Mouse (Mus musculus): ENCODE results near the gene Ndufa11.
A peak's percentile ranks its signal among the peaks of the same experiment; 100 is the strongest.

Gene Ndufa11

DNA sequence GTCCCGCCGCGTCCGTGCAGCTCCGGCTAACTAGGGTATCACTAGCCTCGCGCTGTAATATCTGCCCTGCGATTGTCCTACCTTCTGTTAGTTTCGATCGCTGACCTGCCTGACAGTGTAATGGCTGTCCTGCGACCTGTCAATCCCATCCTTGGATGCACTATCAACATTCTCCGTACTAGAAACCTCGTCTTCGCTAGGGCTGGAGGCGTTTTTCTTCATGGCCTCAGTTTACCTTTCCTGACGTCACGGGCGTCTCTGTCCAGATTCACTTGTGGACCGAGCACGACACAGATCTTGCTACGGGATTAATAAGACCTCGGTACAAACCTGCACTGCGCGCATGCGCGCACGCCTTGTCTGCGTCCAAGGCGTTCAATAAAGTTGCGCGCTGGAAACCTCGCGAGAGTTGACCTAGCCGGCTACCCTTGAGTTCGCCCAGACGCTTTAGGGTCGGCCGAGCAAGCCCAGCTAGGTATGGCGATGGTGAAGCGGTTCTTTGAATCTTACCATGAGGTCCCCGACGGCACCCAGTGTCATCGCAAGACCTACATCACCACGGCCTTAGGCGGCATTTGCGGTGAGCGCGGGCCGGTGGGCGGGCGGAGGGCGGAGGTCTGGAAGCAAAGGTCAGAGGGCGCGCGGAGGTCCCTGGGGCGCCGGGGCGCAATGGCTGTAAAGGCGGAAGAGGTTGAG lies at the start of gene Ndufa11, which contains the start of gene Vmac:
Ndufa11 (plus strand) TSS at position 405 of the 696 bp plus-strand sequence.
Vmac (minus strand) TSS at position 660 of the 696 bp plus-strand sequence.
- DNase-seq (ENCODE audit: low spot score): peak; percentile 86

DNA sequence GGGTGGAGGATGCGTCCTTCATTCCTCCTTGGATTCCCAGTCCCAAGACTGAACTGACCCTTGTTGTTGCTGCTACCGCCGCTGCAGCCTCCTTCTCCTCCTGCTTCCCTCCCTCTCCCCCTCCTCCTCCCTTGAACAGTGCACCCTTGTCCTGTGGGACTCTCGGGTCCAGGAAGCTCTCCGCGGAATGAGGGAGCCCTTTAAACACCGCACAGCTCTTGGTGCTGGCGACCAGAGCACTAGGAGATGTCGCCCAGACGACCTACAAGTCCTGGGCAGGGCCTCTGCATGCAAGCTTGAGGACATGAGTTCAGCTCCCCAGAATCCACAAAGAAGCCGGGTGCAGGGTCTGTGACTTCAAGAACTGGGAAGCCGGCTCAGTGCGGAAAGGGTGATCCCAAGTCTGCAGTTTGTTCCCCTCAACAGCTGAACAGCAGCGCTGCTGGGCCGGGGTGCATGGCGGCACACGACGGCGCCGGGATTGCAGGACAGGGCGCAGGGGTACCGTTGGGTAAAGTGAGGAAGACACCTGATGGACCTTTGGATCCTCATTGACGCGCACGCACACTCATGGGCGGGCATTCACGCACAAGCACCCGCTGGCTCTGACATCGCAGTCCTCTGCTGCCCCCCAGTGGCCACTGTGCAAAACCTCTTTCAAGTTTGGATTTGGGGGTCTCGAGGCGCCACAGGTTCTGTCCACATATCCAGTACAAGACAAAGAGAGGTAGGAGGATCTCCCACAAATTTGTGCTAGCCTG lies 49.0 kb upstream of the Ndufa11 start:
- peak; percentile 37 for DNase-seq (ENCODE audit: low spot score)

DNA sequence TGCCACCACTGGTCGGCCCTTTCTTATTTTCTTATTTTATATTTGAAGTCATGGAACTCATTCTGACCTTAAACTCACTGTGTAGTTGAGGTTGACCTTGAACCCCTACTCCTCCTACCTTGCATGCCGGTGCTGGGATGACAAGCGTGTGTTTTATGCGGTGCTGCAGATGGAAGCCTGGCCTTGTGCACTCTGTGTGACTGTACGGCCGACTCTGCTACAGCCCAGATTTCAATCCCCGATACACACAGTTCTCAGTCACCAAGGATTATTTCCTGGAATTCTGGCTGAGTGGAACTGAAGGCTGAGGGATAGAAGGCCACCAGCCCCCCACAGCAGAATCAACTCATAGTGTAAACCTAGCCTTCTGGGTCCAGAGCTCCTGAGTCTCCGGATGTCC lies 47.8 kb upstream of the Ndufa11 start:
- DNase-seq (ENCODE audit: low spot score): no peak

DNA sequence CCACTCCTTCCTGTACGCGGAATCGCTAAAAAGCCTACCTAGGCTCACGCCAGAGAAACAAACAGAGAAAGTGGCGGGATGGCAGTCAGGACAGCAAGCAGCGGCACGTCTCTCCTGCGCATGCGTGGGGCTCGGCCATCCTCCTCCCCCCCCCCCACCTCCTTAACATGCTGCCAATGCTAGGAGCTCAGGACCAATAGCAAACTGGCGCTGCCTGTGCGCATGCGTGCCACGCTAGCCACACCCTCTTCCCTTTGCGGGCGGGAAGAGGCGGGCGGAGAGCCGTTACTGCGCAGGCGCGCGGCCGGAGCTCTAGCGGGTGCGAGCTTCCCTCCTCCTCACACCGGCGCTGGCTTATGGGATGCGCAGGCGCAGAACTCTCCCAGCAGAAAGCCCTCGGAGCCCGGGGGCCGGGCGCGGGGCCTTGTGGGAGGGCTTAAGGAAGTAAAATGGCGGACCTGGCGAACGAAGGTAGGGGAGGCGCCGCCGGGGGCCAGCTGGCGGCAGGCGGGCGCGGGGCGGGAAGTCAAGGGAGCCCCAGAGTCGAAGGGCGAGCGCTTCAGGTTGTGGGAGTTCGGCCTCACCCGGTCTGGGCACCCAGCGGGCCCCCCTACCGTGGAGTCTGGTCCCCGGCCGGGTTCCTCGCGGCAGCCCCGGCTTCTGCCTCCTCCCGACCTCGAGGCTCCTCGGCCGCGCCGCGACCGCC lies 44.5 kb upstream of the Ndufa11 start, which contains the start of gene Ranbp3:
Ranbp3 (plus strand) TSS at position 354 of the 706 bp plus-strand sequence.
- peak; percentile 96 for DNase-seq (ENCODE audit: low spot score)

DNA sequence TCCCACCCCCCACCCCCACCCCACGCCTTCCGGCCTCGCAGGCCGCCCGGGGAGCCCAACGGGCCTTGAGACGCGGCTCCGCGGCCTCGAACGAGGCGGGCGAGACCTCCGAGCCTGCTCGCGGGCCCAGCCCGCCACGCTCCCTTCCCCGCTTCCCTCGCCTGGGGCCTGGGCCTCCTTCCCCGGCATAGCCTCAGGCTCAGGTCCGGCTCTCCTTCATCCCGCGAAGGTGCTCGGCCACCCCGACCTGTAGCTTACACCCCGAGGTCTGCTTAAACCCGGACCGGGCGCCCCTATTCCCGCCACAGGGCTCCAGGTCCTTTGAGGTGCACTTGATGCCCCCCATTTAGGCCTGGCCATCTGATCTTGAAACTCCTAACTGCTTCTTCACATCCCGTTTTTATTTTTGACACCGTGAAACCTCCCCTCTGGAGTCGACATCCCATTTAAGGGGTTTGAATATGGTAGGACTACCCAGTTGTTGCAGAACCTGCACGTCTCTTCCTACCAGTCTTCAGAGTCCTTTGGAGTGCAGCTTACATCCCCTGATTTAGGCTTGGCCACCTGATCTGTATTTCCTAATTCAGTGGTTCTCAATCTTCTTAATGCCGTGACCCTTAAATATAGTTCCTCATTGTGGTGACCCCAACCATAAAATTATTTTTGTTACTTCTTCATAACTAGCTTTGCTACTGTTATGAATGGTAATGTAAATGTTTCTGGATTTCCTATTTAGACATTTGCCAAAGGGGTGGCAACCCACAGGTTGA lies 43.7 kb upstream of the Ndufa11 start:
- no peak for DNase-seq (ENCODE audit: low spot score)

DNA sequence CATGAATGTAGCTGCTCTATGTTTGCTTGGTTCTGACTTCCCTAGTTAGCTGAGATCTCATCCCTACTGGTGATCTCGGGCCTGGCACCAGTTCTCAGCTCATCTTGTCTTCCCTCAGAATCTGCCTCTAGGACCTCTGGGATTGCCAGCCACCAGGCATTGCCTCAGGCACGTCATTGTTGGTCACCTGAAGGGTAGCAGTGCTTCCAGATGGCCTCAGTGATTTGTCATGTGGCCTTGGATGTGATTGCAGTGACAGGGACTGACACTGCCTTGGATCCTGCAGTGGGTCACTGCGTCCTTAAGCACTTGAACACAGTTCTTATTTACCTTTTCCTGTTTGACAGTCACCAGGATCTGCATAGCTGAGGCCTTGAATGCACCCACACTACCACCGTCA lies 35.8 kb upstream of the Ndufa11 start:
- DNase-seq (ENCODE audit: low spot score): no peak

DNA sequence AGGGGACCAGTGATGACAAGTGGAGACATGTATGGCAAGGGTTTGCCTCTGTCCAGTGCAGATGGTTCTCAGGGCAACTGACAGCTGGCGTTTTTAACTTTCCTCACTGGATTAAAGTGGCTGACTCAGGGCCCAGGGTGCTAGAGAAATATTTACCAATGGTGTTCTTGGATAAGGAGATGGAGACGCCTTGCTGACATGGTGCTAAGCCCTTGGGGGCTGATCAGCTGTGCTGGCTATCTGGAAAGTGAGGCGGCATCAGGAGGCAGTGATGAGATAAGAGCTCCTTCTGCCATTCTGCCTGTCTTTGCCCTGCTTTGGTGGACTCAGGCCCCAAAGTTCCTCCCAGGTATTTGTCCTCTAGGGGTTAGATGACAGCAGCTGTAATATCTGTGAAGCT lies 34.7 kb upstream of the Ndufa11 start:
- no peak for DNase-seq (ENCODE audit: low spot score)

DNA sequence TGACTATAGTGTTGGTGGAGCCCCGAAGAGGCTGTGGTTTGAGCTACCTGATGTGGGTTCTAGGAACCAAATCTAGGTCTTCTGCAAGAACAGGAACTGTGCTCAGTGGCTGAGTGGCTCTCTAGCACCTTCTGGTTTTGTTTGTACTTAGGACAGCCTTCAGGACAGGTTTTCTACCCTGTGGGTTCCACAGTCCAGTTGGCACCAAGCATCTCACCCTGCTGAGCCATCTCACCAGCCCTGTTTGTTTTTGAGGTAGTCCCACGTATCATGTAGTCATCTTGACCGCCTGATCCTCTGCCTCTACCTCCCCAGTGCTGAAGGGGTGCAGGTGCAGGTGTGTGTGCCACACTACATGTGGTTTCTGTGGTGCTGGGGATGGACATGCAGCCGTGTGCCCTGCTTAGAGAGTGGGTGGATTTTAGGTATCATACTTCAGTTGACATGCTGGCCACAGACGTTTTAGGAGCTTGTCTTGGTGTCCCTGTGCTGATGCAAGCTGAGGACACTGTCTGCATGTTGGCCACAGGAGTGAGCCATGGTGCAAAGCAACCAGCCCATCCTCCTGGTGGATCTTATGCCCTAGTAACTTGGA lies 33.9 kb upstream of the Ndufa11 start:
- no peak for DNase-seq (ENCODE audit: low spot score)

DNA sequence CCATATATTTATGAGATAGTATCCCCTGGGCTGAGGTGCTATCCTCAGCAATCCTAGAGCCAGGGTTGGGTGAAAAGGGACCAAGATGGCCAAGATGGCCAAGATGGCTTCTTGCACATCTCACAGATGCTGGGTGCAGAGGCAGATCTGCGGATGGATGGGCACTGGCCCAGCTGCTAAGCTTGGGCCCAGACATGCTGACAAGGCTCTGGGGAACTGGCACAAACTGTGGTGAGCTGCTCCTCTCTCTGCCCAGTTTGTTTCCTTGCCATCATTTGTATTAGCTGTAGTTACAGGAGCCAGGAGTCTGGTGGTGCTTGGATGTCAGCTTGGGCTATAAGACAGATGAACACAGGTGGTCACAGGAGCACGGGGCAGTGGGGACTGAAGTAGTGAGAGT lies 32.9 kb upstream of the Ndufa11 start:
- no peak for DNase-seq (ENCODE audit: low spot score)

DNA sequence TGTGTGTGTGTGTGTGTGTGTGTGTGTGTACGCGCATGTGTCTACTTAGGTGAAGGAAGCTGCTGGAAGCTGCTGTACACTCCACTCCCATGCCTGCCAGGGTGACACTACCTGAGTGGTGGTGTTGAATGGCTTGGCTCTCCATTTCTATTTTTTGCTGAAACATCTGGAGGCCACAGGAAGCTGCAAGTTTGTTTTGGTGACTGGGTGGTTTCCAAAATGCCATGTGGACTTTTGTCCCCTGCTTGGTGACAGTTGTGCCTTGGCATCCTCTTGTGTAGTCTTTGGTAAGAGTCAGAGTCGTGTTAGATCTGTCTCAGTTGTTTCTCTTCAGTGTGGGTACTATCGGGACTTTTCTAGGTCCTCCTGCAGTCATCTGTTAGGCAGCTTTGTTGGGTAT lies 30.8 kb upstream of the Ndufa11 start:
- no peak for DNase-seq (ENCODE audit: low spot score)

DNA sequence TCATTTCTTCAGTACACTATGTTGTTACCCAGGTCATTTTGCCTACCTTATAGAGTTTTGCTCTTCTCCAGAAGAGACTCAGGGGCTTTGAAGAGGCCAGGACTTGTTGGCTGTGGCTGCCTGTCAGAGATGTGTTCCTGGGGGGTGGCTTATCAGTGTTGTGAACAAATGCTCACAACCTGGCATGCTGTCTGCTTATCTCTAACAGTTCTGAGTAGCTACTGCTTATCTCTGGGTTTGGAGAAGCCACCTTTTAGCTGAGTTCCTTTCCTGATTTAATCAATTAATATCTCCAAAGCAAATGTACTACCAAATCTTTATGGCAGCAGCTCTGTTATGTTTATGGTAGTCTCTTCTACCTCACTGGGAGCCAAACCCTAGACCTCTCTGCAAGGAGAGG lies 29.5 kb upstream of the Ndufa11 start:
- DNase-seq (ENCODE audit: low spot score): no peak

DNA sequence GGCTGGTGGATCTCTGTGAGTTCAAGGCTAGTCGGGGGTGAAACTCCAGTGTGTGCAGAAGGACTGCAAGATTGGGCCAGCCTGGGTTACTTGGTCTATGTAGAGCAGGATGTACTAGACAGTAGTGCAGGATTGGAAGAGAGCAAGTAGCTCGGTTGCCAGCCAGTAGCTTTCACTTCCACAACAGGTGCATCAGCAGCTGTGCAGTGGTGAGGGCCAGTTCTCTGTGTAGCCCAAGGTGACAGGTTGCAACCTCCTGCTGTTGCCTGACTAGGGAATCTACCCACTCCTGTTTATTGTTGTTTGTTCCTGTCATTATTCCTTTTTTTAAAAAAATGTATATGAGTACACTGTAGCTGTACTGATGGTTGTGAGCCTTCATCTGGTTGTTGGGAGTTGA lies 28.9 kb upstream of the Ndufa11 start:
- no peak for DNase-seq (ENCODE audit: low spot score)

DNA sequence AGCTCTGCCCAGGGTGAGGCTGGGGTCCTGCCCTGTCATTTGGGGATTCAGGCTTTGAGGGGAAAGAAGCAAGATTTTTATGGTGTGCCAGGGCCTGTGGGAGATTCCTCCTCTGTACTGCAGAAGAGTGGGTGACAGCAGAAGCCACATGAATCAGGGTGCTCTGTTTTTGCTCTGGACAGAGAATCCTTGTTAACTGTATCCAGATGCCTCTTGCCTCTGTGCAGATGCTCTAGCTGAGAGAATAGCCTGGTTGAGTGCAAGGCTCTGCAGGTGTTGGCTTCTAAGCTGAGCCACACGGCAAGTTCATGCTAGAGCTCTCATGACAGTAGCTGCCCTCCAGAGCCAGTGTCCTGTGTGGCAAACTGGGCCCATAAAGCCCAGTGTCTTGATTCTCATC lies 24.2 kb upstream of the Ndufa11 start:
- DNase-seq (ENCODE audit: low spot score): no peak

DNA sequence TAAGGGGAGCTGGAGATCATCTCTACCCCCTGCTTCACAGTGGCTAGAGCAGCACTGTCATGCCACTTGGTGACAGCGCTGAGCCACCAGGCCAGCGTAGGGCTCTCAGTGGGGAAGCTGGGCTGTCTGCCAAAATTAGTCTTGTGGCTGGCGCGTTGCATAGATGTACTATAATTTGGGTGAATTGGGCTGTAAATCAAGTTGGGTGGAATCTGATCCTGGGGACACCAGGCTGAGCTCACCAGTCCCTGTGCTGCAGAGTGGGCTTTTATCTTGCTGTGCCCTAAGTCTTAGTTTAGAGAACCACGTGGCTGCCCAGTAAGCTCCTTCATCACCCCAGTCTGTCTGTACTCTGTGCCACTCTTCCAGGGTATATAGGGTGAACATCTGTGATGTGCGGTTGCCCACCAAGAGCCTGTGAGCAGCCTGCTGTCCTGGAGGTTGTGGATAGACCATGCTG lies 23.7 kb upstream of the Ndufa11 start:
- no peak for DNase-seq (ENCODE audit: low spot score)

DNA sequence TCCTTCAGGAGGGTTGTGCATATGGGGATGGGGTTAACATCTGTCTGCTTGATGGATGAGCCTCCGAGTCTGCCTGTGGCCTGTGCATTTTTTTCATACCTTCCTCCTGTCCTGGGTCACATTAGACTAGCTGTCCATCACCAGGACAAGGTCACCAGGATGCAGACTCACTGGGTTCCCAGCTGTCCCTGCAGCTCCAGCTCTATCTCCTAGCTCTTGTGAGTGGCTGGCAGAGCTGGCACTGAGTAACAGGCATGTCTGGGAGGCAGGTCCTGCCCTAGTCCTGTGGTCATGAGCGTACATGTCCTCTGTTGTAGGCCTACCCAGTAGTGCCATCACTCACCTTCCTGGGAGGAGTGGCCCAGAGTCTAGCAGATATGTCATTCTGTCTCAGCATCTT lies 17.1 kb upstream of the Ndufa11 start:
- no peak for DNase-seq (ENCODE audit: low spot score)

DNA sequence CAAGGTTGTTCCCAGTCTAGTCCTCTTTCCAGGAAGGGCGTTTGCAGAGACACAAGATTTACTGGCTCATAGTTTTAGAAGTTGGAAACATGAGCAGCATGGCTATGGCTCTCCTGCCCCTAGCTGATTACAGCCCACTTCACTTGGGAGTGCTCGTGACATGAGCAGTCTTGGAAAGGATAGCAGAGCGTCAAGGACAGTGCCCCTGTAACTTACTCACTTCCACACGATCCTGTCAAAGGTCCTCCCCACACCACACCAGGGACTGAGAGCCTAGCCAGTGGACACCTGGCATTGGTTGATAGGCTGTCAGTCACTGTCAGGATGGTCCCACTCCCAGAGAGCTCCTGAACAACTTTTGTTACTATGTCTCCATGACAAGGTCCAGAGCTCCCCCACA lies 14.5 kb upstream of the Ndufa11 start:
- no peak for DNase-seq (ENCODE audit: low spot score)

DNA sequence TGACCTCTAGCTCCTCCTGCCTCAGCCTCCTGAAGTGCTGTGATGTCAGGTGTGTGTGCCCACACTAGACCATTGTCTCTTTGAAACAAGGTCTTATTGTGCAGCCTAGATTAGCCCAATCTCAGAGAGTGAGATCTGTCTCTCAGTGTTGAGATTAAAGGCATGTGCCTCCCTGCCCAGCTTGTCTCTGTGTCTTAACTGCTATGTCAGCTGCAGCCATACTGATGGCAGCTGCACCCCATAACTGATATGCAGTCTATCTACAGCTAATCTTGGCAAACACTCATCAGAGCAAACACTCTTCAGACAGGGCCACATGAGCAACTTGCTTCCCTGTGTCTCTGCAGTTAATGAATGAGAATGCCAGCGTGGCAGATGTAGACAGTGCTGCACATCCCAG lies 11.1 kb upstream of the Ndufa11 start:
- DNase-seq (ENCODE audit: low spot score): no peak

DNA sequence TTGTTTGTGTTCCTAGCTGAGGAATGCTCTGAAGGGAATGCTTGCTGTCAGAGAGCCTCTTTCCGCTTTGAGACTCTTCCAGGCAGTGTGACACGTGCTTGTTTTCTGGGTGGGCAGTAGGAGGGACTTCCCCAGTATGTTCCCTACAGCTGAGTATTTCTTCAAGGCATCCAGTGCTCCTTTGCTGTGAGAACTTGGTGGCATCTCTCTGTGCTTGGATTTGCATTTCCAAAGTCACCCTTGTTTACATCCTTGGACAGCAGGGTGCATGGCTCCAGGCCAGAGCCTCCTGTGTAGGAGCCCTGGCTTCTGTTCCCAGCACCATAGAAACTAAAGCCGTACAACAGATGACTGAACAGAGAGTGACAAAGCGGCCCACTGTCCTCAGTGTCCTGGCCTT lies 8.9 kb upstream of the Ndufa11 start:
- DNase-seq (ENCODE audit: low spot score): no peak

DNA sequence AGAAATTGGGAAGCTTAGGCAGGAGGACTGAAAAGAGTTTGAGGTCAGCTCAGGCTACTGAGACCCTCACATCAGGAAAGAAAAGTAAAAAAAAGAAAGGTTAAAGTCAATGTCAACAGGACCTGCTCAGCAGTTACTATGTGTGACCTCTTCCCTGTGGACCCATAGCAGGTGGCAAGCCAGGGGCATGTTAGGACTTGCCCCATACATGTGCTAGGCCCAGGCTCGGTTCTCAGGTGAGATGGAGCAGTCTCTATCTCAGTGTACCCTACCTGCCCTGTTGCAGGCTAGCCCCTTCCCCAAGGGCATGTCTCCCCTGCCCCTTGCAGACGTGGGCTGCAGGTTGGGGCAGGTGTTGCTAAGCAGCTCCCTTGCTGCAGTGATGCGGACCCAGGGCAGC lies 7.9 kb upstream of the Ndufa11 start:
- no peak for DNase-seq (ENCODE audit: low spot score)

DNA sequence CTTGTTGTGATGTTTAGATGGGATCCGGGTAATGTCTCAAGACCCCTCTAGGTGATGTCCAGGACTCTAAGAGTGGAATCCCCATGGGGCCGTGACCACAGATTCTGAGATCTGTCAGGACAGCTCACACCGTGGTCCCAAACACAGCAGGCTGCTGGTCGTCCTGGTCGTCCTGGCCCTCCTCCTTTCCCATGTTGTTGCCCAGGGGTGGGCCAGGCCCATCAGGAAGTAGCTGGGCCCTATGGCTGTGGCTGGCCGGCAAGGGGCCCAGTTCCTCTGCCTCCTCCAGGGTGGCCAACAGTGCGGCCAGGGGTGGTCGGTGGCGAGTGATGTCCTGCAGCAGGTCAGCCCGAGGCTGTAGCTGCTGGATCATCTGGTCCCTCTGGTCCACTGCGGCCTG lies 2.2 kb upstream of the Ndufa11 start:
- no peak for DNase-seq (ENCODE audit: low spot score)

DNA sequence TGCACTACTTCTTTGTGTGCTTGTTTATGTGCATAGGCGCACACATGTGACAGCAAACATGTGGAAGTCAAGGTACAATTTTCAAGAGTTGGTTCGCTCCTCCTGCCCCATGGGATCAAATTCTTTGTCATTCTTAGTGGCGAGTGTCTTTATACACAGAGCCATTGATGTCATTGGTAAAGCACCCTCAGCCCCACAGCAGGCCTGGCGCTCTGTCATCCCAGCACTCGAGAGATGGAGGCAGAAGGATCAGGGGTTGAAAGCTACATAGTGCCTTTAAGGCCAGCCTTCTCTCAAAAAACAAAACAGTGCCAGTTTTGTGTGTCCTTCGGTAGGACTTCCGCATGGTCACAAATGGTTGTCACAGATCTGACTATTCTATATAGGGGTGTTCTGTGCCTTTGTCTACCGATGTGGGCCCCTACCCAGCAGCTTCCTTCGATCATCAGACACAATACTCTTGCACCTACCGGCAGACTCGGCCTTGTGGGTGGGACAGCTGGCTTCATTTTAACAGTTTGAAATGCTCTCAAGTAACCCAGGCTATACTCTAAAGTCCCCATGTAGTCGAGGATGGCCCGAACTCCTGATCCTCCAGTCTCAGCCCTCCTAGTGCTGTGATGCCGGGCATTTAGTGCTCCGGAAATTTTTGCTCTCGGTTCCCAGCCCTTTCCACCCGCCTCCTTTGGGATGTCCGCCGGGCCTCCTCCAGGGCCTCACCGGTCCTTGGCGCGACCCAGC lies 1.5 kb upstream of the Ndufa11 start:
- no peak for DNase-seq (ENCODE audit: low spot score)
